Mouse (Mus musculus) kidney, embryonic 16.5 days (tissue): ENCODE measurements around the gene Foxb2. TPM values are rescaled to one million over a fixed set of nuclear protein-coding genes. Genes with fewer than 3 reads are reported as not detected.

Experiments used
- ATAC-seq: fragments of 200-750 bp; cut with Nextera tagmentation; 2 replicates; pipeline ENCODE4 v1.8.0; 2017; ENCODE audit warnings: moderate TSS enrichment; ENCODE audit not compliant: low FRiP score, low TSS enrichment
- H3K27ac ChIP-seq: fragments of 300-500 bp; sonication (generic); 2 replicates; pipeline ENCODE4 v1.5.1; 2014; ENCODE audit warnings: low read length
- H3K27me3 ChIP-seq: fragments of 300-500 bp; sonication (generic); 2 replicates; pipeline ENCODE4 v1.6.1; 2014; ENCODE audit warnings: low read length, control low read depth, mixed read lengths; ENCODE audit not compliant: insufficient read depth
- H3K36me3 ChIP-seq: fragments of 300-500 bp; sonication (generic); 2 replicates; pipeline ENCODE4 v1.6.1; 2014; ENCODE audit warnings: low read length, control low read depth, mixed read lengths; ENCODE audit not compliant: insufficient read depth
- H3K4me1 ChIP-seq: fragments of 300-500 bp; sonication (generic); 2 replicates; pipeline ENCODE4 v1.6.1; 2014; ENCODE audit warnings: low read length, control low read depth, mixed read lengths; ENCODE audit not compliant: insufficient read depth
- H3K4me2 ChIP-seq: fragments of 300-500 bp; sonication (generic); replicated peaks from 2 replicates; pipeline ENCODE4 v1.6.1; 2014; ENCODE audit warnings: low read depth, low read length
- H3K4me3 ChIP-seq: fragments of 300-500 bp; sonication (generic); 2 replicates; pipeline ENCODE4 v1.5.1; 2014; ENCODE audit warnings: mild to moderate bottlenecking, low read length
- H3K9ac ChIP-seq: fragments of 300-500 bp; sonication (generic); replicated peaks from 2 replicates; pipeline ENCODE4 v1.6.1; 2014; ENCODE audit warnings: low read length
- H3K9me3 ChIP-seq: fragments of 300-500 bp; sonication (generic); 2 replicates; pipeline ENCODE4 v1.6.1; 2016; ENCODE audit warnings: low read length, control low read depth
- WGBS: fragments of 180-500 bp; shearing (Covaris S2); extraction: QIAGEN DNeasy Blood & Tissue Kit; methylation state at CpG from one replicate; pipeline ENCODE4 v1.1.7; 2014; 5-methylcytosine and 5-hydroxymethylcytosine counted together
- polyA plus RNA-seq: library from polyadenylated mRNA; unstranded; fragments of >200 nt; fragmentation: Nextera tagmentation; extraction: Ambion mirVana; gene quantifications from 2 replicates; pipeline ENCODE4 v1.2.1, GENCODE M21; 2015

Gene Foxb2
- polyA plus RNA-seq, 1 experiment from 2014 or later, result not detected

DNA sequence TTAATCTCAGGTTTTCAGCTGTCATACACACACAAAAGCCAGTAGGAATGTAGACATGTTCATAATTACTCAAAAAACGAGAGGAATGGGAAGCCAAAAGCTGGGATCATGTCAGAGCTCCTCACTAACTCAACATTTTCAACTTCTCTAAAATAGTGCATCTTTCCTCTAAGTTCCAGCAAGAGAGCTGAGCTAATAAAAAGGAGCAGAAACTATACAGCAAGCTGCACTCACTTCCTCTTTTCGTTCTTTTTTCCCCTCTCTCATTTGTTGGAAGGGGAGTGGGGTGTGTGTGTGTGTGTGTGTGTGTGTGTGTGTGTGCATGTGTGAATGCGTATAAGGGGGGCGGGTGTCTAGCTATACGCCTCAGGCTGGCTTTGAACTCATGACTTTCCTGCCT, 45.9 kb downstream of the Foxb2 start:
- Histone ChIP-seq H3K27me3 (no peaks in the 10 kb centered on the region), H3K4me1 (no peaks in the 10 kb centered on the region), H3K9me3 (no peaks in the 10 kb centered on the region), H3K27ac (no peak overlapping the region), H3K9ac (no peak overlapping the region), H3K36me3 (no peaks in the 10 kb centered on the region), H3K4me2 (no peak overlapping the region), H3K4me3 (no peak overlapping the region)
- ATAC-seq, result no peak
- WGBS, result 78% methylated on average over 5 of the region's 5 CpGs

DNA sequence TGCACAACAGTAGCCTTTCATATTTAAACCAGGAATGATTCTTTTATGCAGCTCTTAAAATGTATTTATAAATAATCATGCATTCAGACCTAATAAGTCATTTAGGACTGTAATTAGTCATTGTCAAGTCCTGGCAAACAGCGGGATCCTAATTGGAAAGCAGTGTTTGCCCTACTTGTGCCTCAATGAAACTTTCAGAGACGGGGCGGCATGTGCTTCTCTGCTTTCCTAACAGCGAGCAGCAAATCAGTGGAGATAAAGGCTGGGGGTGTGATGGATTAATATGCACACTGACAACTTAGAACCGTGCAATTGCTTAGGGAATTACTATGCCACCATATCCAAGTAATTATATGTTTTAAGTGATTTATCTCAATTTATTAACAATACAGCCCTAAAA, 48.4 kb downstream of the Foxb2 start:
- Histone ChIP-seq H3K27me3 (no peaks in the 10 kb centered on the region), H3K36me3 (no peaks in the 10 kb centered on the region), H3K9me3 (no peaks in the 10 kb centered on the region), H3K4me3 (no peak overlapping the region), H3K27ac (no peak overlapping the region), H3K9ac (no peak overlapping the region), H3K4me2 (no peak overlapping the region), H3K4me1 (no peaks in the 10 kb centered on the region)
- no peak for ATAC-seq
- 56% methylated on average over 5 of the region's 5 CpGs for WGBS

Other genes with a start within 250 kb of the Foxb2 start
- gene Vps13a, start 92.9 kb downstream of the Foxb2 start, polyA plus RNA-seq, result 7.8 and 10.1 TPM in 2 replicates
- gene Prune2, start 82.3 kb upstream of the Foxb2 start, polyA plus RNA-seq, result 1.1 and 1.2 TPM in 2 replicates